Mouse (Mus musculus): Measurements from ENCODE around the gene Gm20479.

- TF ChIP-seq ZMIZ1 (IDR thresholded peaks at IDR 0.05; ENCODE audit: low read depth, low read length) (no peak), CTCF (IDR thresholded peaks at IDR 0.05 in 2 of 3, conservative IDR thresholded peaks at IDR 0.05 in 1 of 3; ENCODE audit: control insufficient read depth in 1 of 3, insufficient read depth in 1 of 3, low read depth in 2 of 3, low read length in 3 of 3, poor library complexity in 1 of 3, severe bottlenecking in 1 of 3) (no peak), CHD1 (IDR thresholded peaks at IDR 0.05; ENCODE audit: low read depth, low read length) (no peak), TCF12 (IDR thresholded peaks at IDR 0.05; ENCODE audit: low read depth, low read length) (no peak), SMC3 (IDR thresholded peaks at IDR 0.05; ENCODE audit: low read depth, low read length) (no peak), MAZ (IDR thresholded peaks at IDR 0.05; ENCODE audit: low read depth, low read length) (no peak)
Observed at GRCm38 (mm10) chr7:27339519-27339918, 17.7 kb downstream of the Gm20479 start.

Data from MEL (cell line).